Mouse (Mus musculus) embryonic fibroblast, embryonic 13.5 days (primary cell): ENCODE results near the gene Aldh6a1.

Source experiments
- CTCF ChIP-seq: IDR thresholded peaks from 2 replicates; pipeline ENCODE4 v1.5.1; 2011; ENCODE audit warnings: mild to moderate bottlenecking, control low read depth, low read length, moderate library complexity, borderline replicate concordance; ENCODE audit not compliant: insufficient read depth
- POLR2A ChIP-seq: IDR thresholded peaks from 2 replicates; pipeline ENCODE4 v1.6.1; 2011; ENCODE audit warnings: low read depth, mild to moderate bottlenecking, control low read depth, low read length, moderate library complexity

DNA sequence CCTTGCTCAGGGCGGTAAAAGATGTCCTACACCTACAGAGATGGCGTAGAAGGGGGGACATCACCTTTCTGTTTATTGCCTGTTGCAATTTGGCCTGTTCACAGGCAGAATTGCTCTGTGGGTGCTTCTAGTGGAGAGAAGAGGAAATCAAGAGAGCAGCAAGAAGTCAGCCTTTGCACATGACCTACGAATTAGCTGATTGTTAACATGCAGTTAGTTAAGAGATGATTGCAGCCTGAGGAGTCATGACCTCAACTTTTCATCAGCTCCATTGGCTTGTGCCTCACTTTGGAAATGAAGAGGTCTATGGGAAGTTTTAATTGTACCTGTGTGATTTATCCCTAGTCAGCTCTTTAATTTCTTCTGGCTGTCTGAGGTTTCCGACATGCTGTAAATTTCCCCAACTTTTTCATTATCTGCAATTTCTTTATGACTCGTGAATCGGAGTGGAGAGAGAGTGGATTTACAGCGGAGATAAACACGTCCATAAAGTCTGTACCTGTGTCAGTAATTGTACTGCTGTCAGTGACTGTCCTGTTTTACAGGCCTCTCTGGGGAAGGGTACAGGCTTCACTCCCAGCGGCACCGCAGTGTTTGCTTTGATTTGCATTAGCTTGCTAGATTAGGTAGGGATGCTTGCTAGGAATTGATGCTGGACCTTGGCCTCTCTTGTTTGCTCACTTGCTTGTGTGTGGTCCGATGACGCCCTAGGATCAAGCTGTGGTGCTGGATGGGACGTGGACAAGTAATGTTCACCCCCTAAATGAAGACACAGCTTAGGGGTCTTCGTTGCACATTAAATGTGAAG is 32.2 kb upstream of the Aldh6a1 start:
- no peak for TF ChIP-seq CTCF
- TF ChIP-seq POLR2A: no peak
